Comparison of ENCODE assay signal across 12 mouse cellular contexts in genomic region chr1:161301348-161302075, GRCm38 (mm10). TPM values are rescaled to one million over a fixed set of nuclear protein-coding genes. Genes with fewer than 3 reads are reported as not detected.
DNase-seq lines count a peak whose midpoint lies in the region; ATAC-seq and TF ChIP-seq lines count a peak whose summit lies in the region.
"Had no signal": no experiment of that assay in that cellular context is flagged by ENCODE, and none has a peak within 500 bp of the region (broad histone marks: within the 10 kb centered on the region; RNA-seq: fewer than 3 reads in every experiment).

No protein-coding gene starts in this region.

- no peaks in the 10 kb centered on the region for H3K9me3 ChIP-seq in G1E (replicated peaks)
- H3K9me3 ChIP-seq in liver, embryonic 12.5 days (replicated peaks), result peaks cover 9% of the 10 kb centered on the region; the same call in 1 of the 2 replicates

- no peak overlapping the region for H3K9ac ChIP-seq in liver, embryonic 12.5 days

- peak overlapping the region; percentile 23; the same call in 1 of the 2 replicates for H3K27ac ChIP-seq in liver, embryonic 12.5 days
- H3K27ac ChIP-seq: kidney, postnatal 0 days had no signal

- peaks cover 61% of the 10 kb centered on the region for H3K4me1 ChIP-seq in G1E (ENCODE audit: insufficient read depth, low read depth, low read length)
- peaks cover 20% of the 10 kb centered on the region for H3K4me1 ChIP-seq in liver, embryonic 12.5 days

- no peak for TF ChIP-seq CTCF in G1E (IDR thresholded peaks at IDR 0.05; ENCODE audit: low read depth, low read length)

- no peaks in the 10 kb centered on the region for H3K36me3 ChIP-seq in G1E (replicated peaks)
- no peaks in the 10 kb centered on the region for H3K36me3 ChIP-seq in liver, embryonic 12.5 days

- peak; percentile 77 for ATAC-seq in G1E (ENCODE audit: extremely low read depth, insufficient number of reproducible peaks, low FRiP score, poor library complexity, severe bottlenecking)
- no peak; the same call in 1 of the 2 replicates for ATAC-seq in liver, embryonic 12.5 days
- ATAC-seq: activated CD4-positive, CD25-positive, alpha-beta regulatory T cell, adult 4 months had no signal

- H3K4me3 ChIP-seq in G1E (ENCODE audit: low read depth, low read length), result no peak overlapping the region
- no peak overlapping the region for H3K4me3 ChIP-seq in liver, embryonic 12.5 days

- WGBS in liver, embryonic 12.5 days (ENCODE audit: insufficient replicate concordance), result 27% methylated on average over 3 of the region's 3 CpGs

- no peaks in the 10 kb centered on the region for H3K27me3 ChIP-seq in G1E (ENCODE audit: insufficient read depth, low read length)
- H3K27me3 ChIP-seq in liver, embryonic 12.5 days (replicated peaks), result no peaks in the 10 kb centered on the region; the same call in 1 of the 2 replicates

- intact Hi-C loops in gastrocnemius, postnatal 14 days (cut with DNase I; ENCODE audit: low total_unique reads), result no loop called here

- no peak overlapping the region for H3K4me2 ChIP-seq in liver, embryonic 12.5 days

- no peak for DNase-seq in G1E (ENCODE audit: low spot score)
- peak; percentile 26 for DNase-seq in c-Kit-negative CD71-positive TER-119-positive erythroid progenitor cells, embryonic 14.5 days (ENCODE audit: low read depth, low spot score)
- peak; percentile 39 for DNase-seq in retina, embryonic 14.5 days (ENCODE audit: low spot score)
- no peak for DNase-seq in heart, postnatal 4 days
- DNase-seq in gastrocnemius, postnatal 14 days, result no peak
- DNase-seq in ovary, postnatal 14 days (ENCODE audit: low spot score), result no peak
- DNase-seq: cerebellum, adult 18-20 months; heart, postnatal 14 days; lung, postnatal 4 days had no signal

RNA-seq across cellular contexts. Expression of gene Prdx6, which starts 50.5 kb away (rescaled TPM):
- 255 and 275 TPM in 2 replicates for total RNA-seq in G1E (2014; fragmentation: Nextera tagmentation)
- total RNA-seq in G1E (2017), result 560 and 599 TPM in 2 replicates
- polyA plus RNA-seq in G1E (2012), result 37.6 and 51.6 TPM in 2 replicates
- 467 and 508 TPM in 2 replicates for polyA plus RNA-seq in liver, embryonic 12.5 days (2016; fragmentation: Nextera tagmentation; extraction: Ambion mirVana)
- 100 to 1,000 TPM; 203 to 210 TPM for total RNA-seq in heart, postnatal 4 days (2021)
- total RNA-seq in gastrocnemius, postnatal 14 days (2021), result 10 to 100 TPM; 70.1 to 78.6 TPM

Comparison
In these comparisons a context has a peak if more than half of its experiments do, and no peak if none do; other contexts are left out.
1. DNase-seq: peak in c-Kit-negative CD71-positive TER-119-positive erythroid progenitor cells, embryonic 14.5 days (single experiment) and retina, embryonic 14.5 days (single experiment); none in G1E (single experiment), heart, postnatal 4 days (single experiment), gastrocnemius, postnatal 14 days (single experiment) and ovary, postnatal 14 days (single experiment).